Mouse (Mus musculus) midbrain, embryonic 12.5 days (tissue): ENCODE data around the gene Pcbp4. TPM values are rescaled to one million over a fixed set of nuclear protein-coding genes. Genes with fewer than 3 reads are reported as not detected.

ENCODE experiments used
- ATAC-seq: fragments of 200-750 bp; cut with Nextera tagmentation; 2 replicates; pipeline ENCODE4 v1.8.0; 2017; ENCODE audit warnings: low read depth, moderate TSS enrichment, moderate library complexity; ENCODE audit not compliant: low FRiP score
- H3K27ac ChIP-seq: fragments of 300-500 bp; sonication (generic); replicated peaks from 2 replicates; pipeline ENCODE4 v1.5.1; 2016; ENCODE audit warnings: mild to moderate bottlenecking
- H3K27me3 ChIP-seq: fragments of 300-500 bp; sonication (generic); 2 replicates; pipeline ENCODE4 v1.6.1; 2016; ENCODE audit warnings: mild to moderate bottlenecking
- H3K36me3 ChIP-seq: fragments of 300-500 bp; sonication (generic); 2 replicates; pipeline ENCODE4 v1.6.1; 2016
- H3K4me1 ChIP-seq: fragments of 300-500 bp; sonication (generic); 2 replicates; pipeline ENCODE4 v1.6.1; 2016
- H3K4me2 ChIP-seq: fragments of 300-500 bp; sonication (generic); replicated peaks from 2 replicates; pipeline ENCODE4 v1.6.1; 2016; ENCODE audit warnings: mild to moderate bottlenecking, moderate library complexity
- H3K4me3 ChIP-seq: fragments of 300-500 bp; sonication (generic); 2 replicates; pipeline ENCODE4 v1.5.1; 2016; ENCODE audit warnings: mild to moderate bottlenecking
- H3K9ac ChIP-seq: fragments of 300-500 bp; sonication (generic); replicated peaks from 2 replicates; pipeline ENCODE4 v1.6.1; 2016; ENCODE audit warnings: mild to moderate bottlenecking, moderate library complexity
- H3K9me3 ChIP-seq: fragments of 300-500 bp; sonication (generic); 2 replicates; pipeline ENCODE4 v1.6.1; 2016; ENCODE audit warnings: mild to moderate bottlenecking
- WGBS: fragments of 180-500 bp; shearing (Covaris S2); methylation state at CpG from one replicate; pipeline ENCODE4 v1.1.7; 2016; 5-methylcytosine and 5-hydroxymethylcytosine counted together
- polyA plus RNA-seq: library from polyadenylated mRNA; unstranded; fragments of >200 nt; fragmentation: Nextera tagmentation; extraction: Ambion mirVana; gene quantifications from 2 replicates; pipeline ENCODE4 v1.2.1, GENCODE M21; 2016

Pcbp4 gene
- polyA plus RNA-seq, 1 experiment from 2014 or later: 343 TPM

- 59% methylated on average over 5 of the region's 5 CpGs for WGBS
- Histone ChIP-seq H3K9ac (peak overlapping the region; percentile 95; the same call in 1 of the 2 replicates), H3K27ac (peak overlapping the region; percentile 97), H3K4me3 (peak overlapping the region; percentile 74; the same call in 1 of the 2 replicates), H3K27me3 (peaks cover 5% of the 10 kb centered on the region; the same call in 1 of the 2 replicates), H3K36me3 (peaks cover 37% of the 10 kb centered on the region), H3K9me3 (no peaks in the 10 kb centered on the region), H3K4me2 (peak overlapping the region; percentile 98), H3K4me1 (peaks cover 64% of the 10 kb centered on the region)
- no peak for ATAC-seq
These were observed 4.8 kb downstream of the Pcbp4 start for GRCm38 (mm10) chr9:106457920-106458319.

GRCm38 (mm10) chr9:106459946-106460345, 6.9 kb downstream of the Pcbp4 start:
- Histone ChIP-seq H3K4me2 (no peak overlapping the region), H3K27ac (no peak overlapping the region)

DNA sequence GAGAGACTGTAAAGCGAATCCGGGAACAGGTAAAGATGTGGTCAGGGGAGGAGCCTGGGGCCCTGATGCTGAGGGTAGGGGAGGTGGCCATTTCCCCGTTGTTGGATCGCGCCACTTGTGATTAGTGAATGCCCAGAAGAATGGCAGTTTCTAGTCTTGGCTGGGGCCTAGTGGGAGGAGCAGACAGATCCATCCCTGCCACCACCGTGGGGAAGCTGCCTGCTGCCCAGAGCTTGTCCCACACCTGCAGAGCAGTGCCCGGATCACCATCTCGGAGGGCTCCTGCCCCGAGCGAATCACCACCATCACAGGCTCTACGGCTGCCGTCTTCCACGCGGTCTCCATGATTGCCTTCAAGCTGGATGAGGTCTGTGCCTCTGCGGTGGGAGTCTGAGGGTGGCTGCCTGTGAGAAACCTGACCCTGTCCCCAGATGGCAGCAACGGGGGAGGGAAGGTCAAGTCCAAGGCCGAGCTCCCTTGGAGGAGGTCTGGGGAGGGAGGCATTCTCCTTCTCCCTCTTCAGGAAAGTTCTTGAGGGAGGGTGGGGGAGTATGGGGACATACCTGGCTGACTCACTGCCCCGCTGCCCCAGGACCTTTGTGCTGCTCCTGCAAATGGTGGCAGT, 7.4 kb downstream of the Pcbp4 start:
- ATAC-seq: no peak
- Histone ChIP-seq H3K4me1 (peaks cover 66% of the 10 kb centered on the region), H3K4me3 (no peak overlapping the region), H3K36me3 (peaks cover 56% of the 10 kb centered on the region), H3K27me3 (peaks cover 23% of the 10 kb centered on the region), H3K4me2 (no peak overlapping the region), H3K9me3 (no peaks in the 10 kb centered on the region), H3K9ac (0 out of 2 replicates have a peak overlapping the region, but pooled peaks have one; percentile 12), H3K27ac (no peak overlapping the region)
- 82% methylated on average over 18 of the region's 18 CpGs for WGBS

More at GRCm38 (mm10) chr9:106459946-106460345, 6.9 kb downstream of the Pcbp4 start:
- Histone ChIP-seq H3K9me3 (no peaks in the 10 kb centered on the region), H3K27me3 (peaks cover 17% of the 10 kb centered on the region), H3K9ac (0 out of 2 replicates have a peak overlapping the region, but pooled peaks have one; percentile 12), H3K36me3 (peaks cover 56% of the 10 kb centered on the region), H3K4me1 (peaks cover 66% of the 10 kb centered on the region), H3K4me3 (no peak overlapping the region)
- no peak for ATAC-seq
- 82% methylated on average over 15 of the region's 15 CpGs for WGBS

DNA sequence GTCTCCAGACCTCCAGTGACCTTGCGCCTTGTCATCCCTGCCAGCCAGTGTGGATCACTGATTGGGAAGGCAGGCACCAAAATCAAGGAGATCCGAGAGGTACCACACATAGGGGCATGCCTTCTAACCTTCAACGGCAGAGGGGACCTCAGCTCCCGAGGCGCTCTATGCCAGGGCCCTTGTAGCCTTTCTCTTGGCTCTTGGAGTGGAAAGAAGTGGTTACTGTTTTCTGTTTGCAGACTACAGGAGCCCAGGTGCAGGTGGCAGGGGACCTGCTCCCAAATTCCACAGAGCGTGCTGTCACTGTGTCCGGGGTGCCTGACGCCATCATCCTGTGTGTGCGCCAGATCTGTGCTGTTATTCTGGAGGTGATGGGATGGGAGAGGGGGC, 7.9 kb downstream of the Pcbp4 start:
- WGBS: 89% methylated on average over 9 of the region's 9 CpGs
- no peak overlapping the region for H3K9ac ChIP-seq
- peaks cover 56% of the 10 kb centered on the region for H3K36me3 ChIP-seq
- no peak overlapping the region for H3K4me3 ChIP-seq
- no peaks in the 10 kb centered on the region for H3K9me3 ChIP-seq
- no peak for ATAC-seq
- H3K4me1 ChIP-seq: peaks cover 65% of the 10 kb centered on the region
- no peak overlapping the region for H3K4me2 ChIP-seq
- peaks cover 28% of the 10 kb centered on the region for H3K27me3 ChIP-seq
- no peak overlapping the region for H3K27ac ChIP-seq

- no peak overlapping the region for H3K9ac ChIP-seq
- no peaks in the 10 kb centered on the region for H3K9me3 ChIP-seq
- peaks cover 29% of the 10 kb centered on the region for H3K27me3 ChIP-seq
- ATAC-seq: no peak
- H3K27ac ChIP-seq: no peak overlapping the region
- 87% methylated on average over 16 of the region's 16 CpGs for WGBS
- H3K36me3 ChIP-seq: peaks cover 53% of the 10 kb centered on the region
- H3K4me3 ChIP-seq: no peak overlapping the region
- H3K4me2 ChIP-seq: no peak overlapping the region
- peaks cover 57% of the 10 kb centered on the region for H3K4me1 ChIP-seq
These were observed 8.7 kb downstream of the Pcbp4 start for GRCm38 (mm10) chr9:106461641-106462429.

GRCm38 (mm10) chr9:106462430-106462800, 9.3 kb downstream of the Pcbp4 start:
- no peak overlapping the region for H3K4me2 ChIP-seq
- H3K4me1 ChIP-seq: peaks cover 51% of the 10 kb centered on the region
- WGBS: 90% methylated on average over 12 of the region's 12 CpGs
- no peak for ATAC-seq
- H3K9ac ChIP-seq: no peak overlapping the region
- no peak overlapping the region for H3K4me3 ChIP-seq
- H3K36me3 ChIP-seq: peaks cover 53% of the 10 kb centered on the region
- no peaks in the 10 kb centered on the region for H3K9me3 ChIP-seq
- H3K27me3 ChIP-seq: peaks cover 29% of the 10 kb centered on the region
- no peak overlapping the region for H3K27ac ChIP-seq

DNA sequence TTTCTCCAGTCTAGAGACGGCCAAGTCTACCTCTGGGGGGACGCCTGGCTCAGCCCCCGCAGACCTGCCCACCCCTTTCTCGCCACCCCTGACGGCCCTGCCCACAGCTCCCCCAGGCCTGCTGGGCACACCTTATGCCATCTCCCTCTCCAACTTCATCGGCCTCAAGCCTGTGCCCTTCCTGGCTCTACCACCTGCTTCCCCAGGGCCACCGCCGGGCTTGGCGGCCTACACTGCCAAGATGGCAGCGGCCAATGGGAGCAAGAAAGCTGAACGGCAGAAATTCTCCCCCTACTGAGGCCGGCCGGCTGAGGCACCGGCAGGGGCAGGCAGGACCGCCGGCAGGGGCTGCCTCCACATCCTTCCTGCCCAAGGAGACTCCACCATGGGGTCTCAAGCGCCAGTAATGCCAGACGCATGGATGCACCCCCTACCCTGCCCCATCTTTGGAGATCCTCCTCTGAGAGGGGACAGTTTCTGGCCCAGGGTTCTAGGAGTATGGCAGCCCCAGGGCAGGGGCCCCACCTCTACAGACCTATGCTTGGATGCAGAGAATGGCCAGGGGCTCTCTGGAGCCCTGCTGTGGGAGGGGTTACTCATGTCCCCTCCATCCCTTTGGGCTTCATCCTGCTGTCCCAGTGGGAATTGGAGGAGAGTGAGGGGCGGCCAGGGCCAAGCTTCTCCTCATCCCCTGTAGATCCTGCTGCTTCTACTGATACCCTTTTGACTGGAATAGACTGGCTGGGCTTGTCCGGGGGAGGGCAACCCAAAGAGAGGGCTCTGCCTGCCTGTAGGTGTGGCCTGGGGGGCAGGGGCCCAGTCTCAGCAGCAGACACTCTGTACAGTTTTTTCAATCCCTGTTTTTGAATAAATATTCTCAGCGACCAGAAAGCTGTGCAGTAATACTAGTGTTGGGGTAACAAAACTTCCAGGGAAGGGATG, 10.3 kb downstream of the Pcbp4 start:
- H3K27me3 ChIP-seq: peaks cover 29% of the 10 kb centered on the region
- no peak overlapping the region for H3K4me2 ChIP-seq
- no peak for ATAC-seq
- no peak overlapping the region for H3K4me3 ChIP-seq
- no peaks in the 10 kb centered on the region for H3K9me3 ChIP-seq
- WGBS: 85% methylated on average over 21 of the region's 21 CpGs
- no peak overlapping the region; the same call in 1 of the 2 replicates for H3K9ac ChIP-seq
- no peak overlapping the region for H3K27ac ChIP-seq
- peaks cover 41% of the 10 kb centered on the region for H3K4me1 ChIP-seq
- H3K36me3 ChIP-seq: peaks cover 53% of the 10 kb centered on the region

- Histone ChIP-seq H3K9me3 (no peaks in the 10 kb centered on the region), H3K9ac (peak overlapping the region; percentile 68), H3K36me3 (peaks cover 49% of the 10 kb centered on the region), H3K27me3 (peaks cover 29% of the 10 kb centered on the region), H3K27ac (peak overlapping the region; percentile 79), H3K4me2 (peak overlapping the region; percentile 86), H3K4me3 (peak overlapping the region; percentile 46), H3K4me1 (peaks cover 29% of the 10 kb centered on the region)
- WGBS: 2% methylated on average over 95 of the region's 99 CpGs
- ATAC-seq: peak; percentile 75
These were observed 11.9 kb downstream of the Pcbp4 start for GRCm38 (mm10) chr9:106464751-106465541.

GRCm38 (mm10) chr9:106465571-106466200, 12.6 kb downstream of the Pcbp4 start, which contains the start of gene Gpr62:
TSS of gene Gpr62 (minus strand) at chr9:106465938.
- H3K9me3 ChIP-seq: no peaks in the 10 kb centered on the region
- 0 out of 2 replicates have a peak, but pooled peaks have one; percentile 7 for ATAC-seq
- WGBS: 30% methylated on average over 26 of the region's 26 CpGs

GRCm38 (mm10) chr9:106466721-106467120, 13.6 kb downstream of the Pcbp4 start:
- ATAC-seq: no peak
- no peak overlapping the region for H3K27ac ChIP-seq
- no peak overlapping the region for H3K4me2 ChIP-seq
- H3K27me3 ChIP-seq: peaks cover 29% of the 10 kb centered on the region
- no peaks in the 10 kb centered on the region for H3K9me3 ChIP-seq
- no peak overlapping the region for H3K4me3 ChIP-seq
- 86% methylated on average over 6 of the region's 6 CpGs for WGBS
- H3K4me1 ChIP-seq: peaks cover 21% of the 10 kb centered on the region
- no peak overlapping the region for H3K9ac ChIP-seq
- H3K36me3 ChIP-seq: peaks cover 31% of the 10 kb centered on the region

More at GRCm38 (mm10) chr9:106465571-106466200, 12.6 kb downstream of the Pcbp4 start, which contains the start of gene Gpr62:
- Histone ChIP-seq H3K4me2 (peak within 1 kb of the TSS; percentile 86), H3K27me3 (peaks cover 29% of the 10 kb centered on the region), H3K4me3 (peak within 1 kb of the TSS; percentile 46), H3K9ac (peak within 1 kb of the TSS; percentile 68), H3K4me1 (peaks cover 21% of the 10 kb centered on the region), H3K27ac (peak within 1 kb of the TSS; percentile 79), H3K36me3 (peaks cover 41% of the 10 kb centered on the region)
